Comparison of ENCODE assay signal across 23 mouse cellular contexts in the genomic region with DNA sequence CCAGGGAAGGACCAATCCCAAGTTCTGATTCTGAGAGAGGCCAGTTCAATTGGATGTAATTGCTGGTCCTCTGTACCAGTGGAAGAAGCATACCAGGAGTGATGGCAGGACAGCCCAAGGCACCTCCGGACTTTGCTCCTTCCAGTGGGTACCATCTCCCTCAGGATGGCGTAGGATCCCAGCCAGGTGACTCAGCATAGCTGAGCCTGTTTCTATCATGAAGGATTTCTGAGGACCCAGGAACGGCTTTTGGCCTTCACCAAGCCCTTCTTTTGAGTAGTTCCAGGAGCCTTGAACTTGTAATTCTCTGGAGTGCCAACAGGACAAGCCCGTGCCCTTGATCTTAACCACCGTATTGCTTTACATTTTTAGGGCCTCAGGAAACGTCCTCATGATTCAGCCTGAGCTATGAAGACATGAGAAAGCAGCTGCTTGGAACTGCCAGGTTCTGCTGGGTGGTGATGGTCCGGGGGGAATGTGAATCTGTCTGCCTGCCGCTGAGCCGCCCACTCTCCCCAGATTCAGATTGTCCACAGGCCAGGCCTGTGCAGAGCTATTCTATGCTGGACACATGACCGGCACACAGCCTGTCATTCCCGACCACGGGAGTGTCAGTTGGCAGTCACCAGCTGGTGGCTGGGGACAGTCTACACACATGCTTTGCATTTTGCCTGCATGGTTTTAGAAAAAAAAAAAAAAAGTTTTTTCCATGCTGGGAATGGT. TPM values are rescaled to one million over a fixed set of nuclear protein-coding genes. Genes with fewer than 3 reads are reported as not detected.
A peak's percentile ranks its signal among the peaks of the same experiment; 100 is the strongest.
DNase-seq lines count a peak whose midpoint lies in the region; ATAC-seq and TF ChIP-seq lines count a peak whose summit lies in the region.
"Had no signal": no experiment of that assay in that cellular context is flagged by ENCODE, and none has a peak within 500 bp of the region (broad histone marks: within the 10 kb centered on the region; RNA-seq: fewer than 3 reads in every experiment).

No protein-coding gene starts in this region.

- no peak overlapping the region for H3K4me2 ChIP-seq in lung, embryonic 15.5 days
- H3K4me2 ChIP-seq in embryonic facial prominence, embryonic 15.5 days (replicated peaks), result no peak overlapping the region
- H3K4me2 ChIP-seq: forebrain, embryonic 13.5 days; heart, embryonic 15.5 days; hindbrain, embryonic 13.5 days; kidney, embryonic 15.5 days; liver, embryonic 12.5 days; neural tube, embryonic 12.5 days had no signal

- peaks cover 22% of the 10 kb centered on the region for H3K4me1 ChIP-seq in lung, embryonic 15.5 days
- H3K4me1 ChIP-seq in ES-Bruce4 (ENCODE audit: control insufficient read depth, insufficient read depth, low read length), result peaks cover 19% of the 10 kb centered on the region
- peaks cover 21% of the 10 kb centered on the region; the same call in 1 of the 2 replicates for H3K4me1 ChIP-seq in embryonic facial prominence, embryonic 15.5 days
- H3K4me1 ChIP-seq: forebrain, embryonic 13.5 days; liver, embryonic 12.5 days; neural tube, embryonic 12.5 days had no signal

- peak; percentile 77 for DNase-seq in adrenal gland, adult 2 months
- DNase-seq in adrenal gland, adult 8-10 months, result no peak
- no peak for DNase-seq in lung, postnatal 14 days
- no peak for DNase-seq in left cerebral cortex, adult 2 months (ENCODE audit: extremely low spot score in 1 of 2, low spot score in 2 of 2)
- DNase-seq in layer of hippocampus, postnatal 14 days (ENCODE audit: low spot score in 2 of 2), result no peak
- DNase-seq: cerebellum, adult 9-10 months; heart, postnatal 36 days; kidney, adult 11 months; kidney, postnatal 36 days; left cerebral cortex, postnatal 4 days; midbrain, embryonic 14.5 days had no signal

- no peaks in the 10 kb centered on the region for H3K27me3 ChIP-seq in lung, embryonic 15.5 days
- H3K27me3 ChIP-seq in ES-Bruce4 (ENCODE audit: control insufficient read depth, insufficient read depth, low read length, poor library complexity, severe bottlenecking), result no peaks in the 10 kb centered on the region
- H3K27me3 ChIP-seq in embryonic facial prominence, embryonic 15.5 days, result no peaks in the 10 kb centered on the region
- H3K27me3 ChIP-seq: forebrain, embryonic 13.5 days; heart, embryonic 15.5 days; neural tube, embryonic 12.5 days had no signal

- 70% methylated on average over 12 of the region's 12 CpGs for WGBS in lung, embryonic 15.5 days
- WGBS in embryonic facial prominence, embryonic 15.5 days, result 73% methylated on average over 12 of the region's 12 CpGs

- no peak overlapping the region for H3K4me3 ChIP-seq in lung, embryonic 15.5 days
- H3K4me3 ChIP-seq in ES-Bruce4 (ENCODE audit: low read depth, low read length), result no peak overlapping the region
- no peak overlapping the region for H3K4me3 ChIP-seq in embryonic facial prominence, embryonic 15.5 days (replicated peaks)
- H3K4me3 ChIP-seq in left cerebral cortex, adult 2 months, result no peak overlapping the region
- H3K4me3 ChIP-seq: erythroblast, embryonic 14.5 days; forebrain, embryonic 13.5 days; heart, embryonic 15.5 days; hindbrain, embryonic 13.5 days; kidney, embryonic 15.5 days; liver, embryonic 12.5 days; neural tube, embryonic 12.5 days had no signal

- TF ChIP-seq CTCF in ES-Bruce4 (IDR thresholded peaks at IDR 0.05; ENCODE audit: low read depth, low read length), result no peak
- TF ChIP-seq CTCF in left cerebral cortex, adult 2 months (IDR thresholded peaks at IDR 0.05), result no peak

- H3K27ac ChIP-seq in lung, embryonic 15.5 days, result no peak overlapping the region
- 0 out of 2 replicates have a peak overlapping the region, but pooled peaks have one; percentile 16 for H3K27ac ChIP-seq in ES-Bruce4 (ENCODE audit: insufficient read depth, low read length)
- H3K27ac ChIP-seq in embryonic facial prominence, embryonic 15.5 days (replicated peaks), result no peak overlapping the region
- no peak overlapping the region for H3K27ac ChIP-seq in left cerebral cortex, adult 2 months
- H3K27ac ChIP-seq: forebrain, embryonic 13.5 days; heart, embryonic 15.5 days; hindbrain, embryonic 13.5 days; kidney, embryonic 15.5 days; liver, embryonic 12.5 days; neural tube, embryonic 12.5 days had no signal

- no peaks in the 10 kb centered on the region for H3K9me3 ChIP-seq in lung, embryonic 15.5 days
- H3K9me3 ChIP-seq in ES-Bruce4 (replicated peaks; ENCODE audit: control insufficient read depth, insufficient read depth, low read length, poor library complexity, severe bottlenecking), result no peaks in the 10 kb centered on the region
- no peaks in the 10 kb centered on the region for H3K9me3 ChIP-seq in embryonic facial prominence, embryonic 15.5 days (replicated peaks)
- H3K9me3 ChIP-seq: forebrain, embryonic 13.5 days; heart, embryonic 15.5 days; hindbrain, embryonic 13.5 days; kidney, embryonic 15.5 days; liver, embryonic 12.5 days; neural tube, embryonic 12.5 days had no signal

- no peak for TF ChIP-seq EP300 in ES-Bruce4 (IDR thresholded peaks at IDR 0.05; ENCODE audit: insufficient read depth, low read depth, low read length)

- no peak overlapping the region for H3K9ac ChIP-seq in lung, embryonic 15.5 days
- no peak overlapping the region for H3K9ac ChIP-seq in ES-Bruce4 (ENCODE audit: low read depth, poor library complexity, severe bottlenecking)
- no peak overlapping the region for H3K9ac ChIP-seq in embryonic facial prominence, embryonic 15.5 days
- H3K9ac ChIP-seq: forebrain, embryonic 13.5 days; heart, embryonic 15.5 days; hindbrain, embryonic 13.5 days; kidney, embryonic 15.5 days; liver, embryonic 12.5 days; neural tube, embryonic 12.5 days had no signal

- intact Hi-C loops in left cerebral cortex, adult 2 months (cut with DNase I), result no loop called here

- no peak for TF ChIP-seq POLR2A in ES-Bruce4 (IDR thresholded peaks at IDR 0.05; ENCODE audit: insufficient read depth, low read length)

- H3K36me3 ChIP-seq in lung, embryonic 15.5 days, result no peaks in the 10 kb centered on the region
- no peaks in the 10 kb centered on the region for H3K36me3 ChIP-seq in ES-Bruce4 (ENCODE audit: control insufficient read depth, insufficient read depth, low read length, poor library complexity, severe bottlenecking)
- H3K36me3 ChIP-seq in embryonic facial prominence, embryonic 15.5 days, result no peaks in the 10 kb centered on the region
- H3K36me3 ChIP-seq: G1E; heart, embryonic 15.5 days; hindbrain, embryonic 13.5 days; kidney, embryonic 15.5 days; liver, embryonic 12.5 days; neural tube, embryonic 12.5 days had no signal

- peak; percentile 43; the same call in 1 of the 2 replicates for ATAC-seq in lung, embryonic 15.5 days (ENCODE audit: borderline replicate concordance, extremely low read depth, low FRiP score, low TSS enrichment)
- 0 out of 2 replicates have a peak, but pooled peaks have one; percentile 44 for ATAC-seq in embryonic facial prominence, embryonic 15.5 days (ENCODE audit: insufficient number of reproducible peaks, low FRiP score, low TSS enrichment, low read depth)
- ATAC-seq: CD4-positive, CD25-positive, alpha-beta regulatory T cell, adult 4 months; forebrain, embryonic 13.5 days; liver, embryonic 12.5 days had no signal

RNA-seq across cellular contexts. Expression of a gene that starts 9.6 kb away (rescaled TPM):
- 10 to 100 TPM; 67.5 to 90.3 TPM for total RNA-seq in adrenal gland, adult 2 months (2021)
- polyA plus RNA-seq in adrenal gland, adult 2 months (2012; rRNA removed), result 90.3 and 91.4 TPM in 2 replicates
- total RNA-seq in adrenal gland, adult 8-10 months (2022), result 10 to 100 TPM; 29.4 to 57.0 (median 38.3) TPM
- 7.3 and 7.7 TPM in 2 replicates for polyA plus RNA-seq in lung, embryonic 15.5 days (2015; fragmentation: Nextera tagmentation; extraction: Ambion mirVana)
- polyA plus RNA-seq in ES-Bruce4 (2011; ENCODE audit: insufficient read depth, insufficient read length, low read depth, missing spikeins), result 25.1 and 28.5 TPM in 2 replicates
- polyA plus RNA-seq in embryonic facial prominence, embryonic 15.5 days (2015; fragmentation: Nextera tagmentation; extraction: Ambion mirVana), result 8.7 and 9.0 TPM in 2 replicates
- total RNA-seq in left cerebral cortex, adult 2 months (2021), result 10 to 100 TPM; 53.4 to 58.5 TPM
- 10 to 100 TPM; 28.6 to 35.0 TPM for total RNA-seq in layer of hippocampus, postnatal 14 days (2021)
- polyA plus RNA-seq: G1E had no signal
